Mouse (Mus musculus) heart, embryonic 12.5 days (tissue): ENCODE results near the gene Sel1l3. TPM values are rescaled to one million over a fixed set of nuclear protein-coding genes. Genes with fewer than 3 reads are reported as not detected.

Experiments used
- ATAC-seq: fragments of 200-750 bp; cut with Nextera tagmentation; 2 replicates; pipeline ENCODE4 v1.8.0; 2017; ENCODE audit warnings: moderate TSS enrichment, moderate library complexity; ENCODE audit not compliant: insufficient number of reproducible peaks, low FRiP score
- H3K27ac ChIP-seq: fragments of 300-500 bp; sonication (generic); 2 replicates; pipeline ENCODE4 v1.5.1; 2016; ENCODE audit warnings: mild to moderate bottlenecking, moderate library complexity; ENCODE audit not compliant: poor library complexity, severe bottlenecking
- H3K27me3 ChIP-seq: fragments of 300-500 bp; sonication (generic); replicated peaks from 2 replicates; pipeline ENCODE4 v1.6.1; 2016; ENCODE audit warnings: mild to moderate bottlenecking, moderate library complexity
- H3K36me3 ChIP-seq: fragments of 300-500 bp; sonication (generic); 2 replicates; pipeline ENCODE4 v1.6.1; 2016; ENCODE audit warnings: mild to moderate bottlenecking, moderate library complexity
- H3K4me1 ChIP-seq: fragments of 300-500 bp; sonication (generic); replicated peaks from 2 replicates; pipeline ENCODE4 v1.6.1; 2016; ENCODE audit warnings: mild to moderate bottlenecking
- H3K4me2 ChIP-seq: fragments of 300-500 bp; sonication (generic); 2 replicates; pipeline ENCODE4 v1.6.1; 2016; ENCODE audit warnings: mild to moderate bottlenecking, moderate library complexity
- H3K4me3 ChIP-seq: fragments of 300-500 bp; sonication (generic); 2 replicates; pipeline ENCODE4 v1.5.1; 2016; ENCODE audit warnings: mild to moderate bottlenecking
- H3K9ac ChIP-seq: fragments of 300-500 bp; sonication (generic); 2 replicates; pipeline ENCODE4 v1.6.1; 2016; ENCODE audit warnings: mild to moderate bottlenecking, moderate library complexity
- H3K9me3 ChIP-seq: fragments of 300-500 bp; sonication (generic); replicated peaks from 2 replicates; pipeline ENCODE4 v1.6.1; 2016; ENCODE audit warnings: mild to moderate bottlenecking, moderate library complexity
- WGBS: fragments of 180-500 bp; shearing (Covaris S2); methylation state at CpG from one replicate; pipeline ENCODE4 v1.1.7; 2016; 5-methylcytosine and 5-hydroxymethylcytosine counted together
- polyA plus RNA-seq: library from polyadenylated mRNA; unstranded; fragments of >200 nt; fragmentation: Nextera tagmentation; extraction: Ambion mirVana; gene quantifications from 2 replicates; pipeline ENCODE4 v1.2.1, GENCODE M21; 2016

The Sel1l3 gene
- polyA plus RNA-seq, 1 experiment from 2014 or later: 1.4 TPM

DNA sequence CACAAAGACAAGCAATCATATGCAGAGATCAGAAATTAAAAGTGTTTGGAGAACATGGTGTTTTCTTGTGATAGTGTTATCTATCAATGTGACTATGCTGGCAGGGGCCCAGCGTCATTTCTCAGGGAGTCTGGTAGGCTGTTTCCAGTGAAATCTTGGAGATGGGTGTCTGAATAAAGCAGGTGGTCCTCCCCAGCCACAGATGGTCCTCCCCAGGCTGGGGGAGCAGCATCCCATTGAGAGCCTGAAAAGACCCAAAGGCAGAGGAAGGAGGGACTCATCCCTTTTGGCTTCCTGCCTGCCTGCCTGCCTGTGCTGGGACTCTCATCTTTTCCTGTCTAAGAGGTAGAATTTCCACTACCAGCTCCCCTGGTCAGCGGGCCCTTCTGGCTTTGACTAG lies 59.2 kb downstream of the Sel1l3 start:
- H3K4me2 ChIP-seq: no peak overlapping the region
- H3K4me3 ChIP-seq: no peak overlapping the region
- H3K9me3 ChIP-seq: no peaks in the 10 kb centered on the region
- no peaks in the 10 kb centered on the region; the same call in 1 of the 2 replicates for H3K27me3 ChIP-seq
- no peak for ATAC-seq
- H3K27ac ChIP-seq: no peak overlapping the region
- H3K4me1 ChIP-seq: peaks cover 20% of the 10 kb centered on the region
- 30% methylated on average over 2 of the region's 2 CpGs for WGBS
- H3K9ac ChIP-seq: no peak overlapping the region
- H3K36me3 ChIP-seq: no peaks in the 10 kb centered on the region

DNA sequence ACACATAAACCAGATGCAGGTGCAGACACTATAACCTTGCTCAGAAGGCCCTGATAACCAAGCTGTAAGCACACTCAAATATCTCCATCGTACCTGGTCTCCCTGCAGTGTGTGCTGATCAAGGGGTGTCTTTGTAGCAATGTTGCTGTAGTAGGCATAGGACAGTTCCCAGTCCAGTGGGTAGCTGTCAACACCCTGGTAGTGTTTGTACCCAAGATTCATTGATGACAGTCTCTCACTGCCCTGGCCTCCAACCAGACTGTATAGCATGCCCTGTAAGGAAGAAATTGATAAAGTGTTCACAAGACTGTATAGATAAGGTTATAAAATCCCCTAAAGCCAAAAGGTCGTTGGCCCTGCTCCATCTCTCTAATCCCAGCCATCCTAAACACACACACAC lies 59.6 kb downstream of the Sel1l3 start:
- WGBS: 16% methylated on average over 2 of the region's 2 CpGs
- Histone ChIP-seq H3K4me1 (peaks cover 20% of the 10 kb centered on the region), H3K4me2 (no peak overlapping the region), H3K27me3 (no peaks in the 10 kb centered on the region; the same call in 1 of the 2 replicates), H3K4me3 (no peak overlapping the region), H3K27ac (no peak overlapping the region), H3K9ac (no peak overlapping the region), H3K36me3 (no peaks in the 10 kb centered on the region), H3K9me3 (no peaks in the 10 kb centered on the region)
- peak; percentile 61; the same call in 1 of the 2 replicates for ATAC-seq

DNA sequence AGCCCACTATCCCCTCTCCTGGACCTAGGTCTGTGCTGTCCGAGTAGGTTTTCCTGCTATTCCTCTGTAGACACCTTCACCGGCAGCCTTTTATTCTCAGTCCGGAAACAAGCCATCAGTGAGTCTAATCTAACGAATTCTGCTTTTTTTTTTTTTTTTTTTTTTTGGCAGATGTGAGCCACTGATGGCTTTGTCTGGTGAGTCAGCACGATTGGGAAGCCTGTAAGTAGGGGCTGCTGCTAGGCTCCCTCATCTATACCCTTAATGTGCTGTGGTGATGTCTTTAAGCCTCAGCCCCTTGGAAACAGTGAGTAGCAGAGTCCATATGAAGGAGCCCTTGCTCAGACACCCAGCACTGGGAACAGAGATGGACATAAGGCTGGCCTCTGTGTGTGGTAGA lies 60.6 kb downstream of the Sel1l3 start:
- Histone ChIP-seq H3K4me1 (peaks cover 29% of the 10 kb centered on the region), H3K27ac (no peak overlapping the region), H3K27me3 (no peaks in the 10 kb centered on the region; the same call in 1 of the 2 replicates), H3K4me3 (no peak overlapping the region), H3K36me3 (no peaks in the 10 kb centered on the region), H3K4me2 (no peak overlapping the region), H3K9ac (no peak overlapping the region), H3K9me3 (no peaks in the 10 kb centered on the region)
- 72% methylated on average over 5 of the region's 5 CpGs for WGBS
- ATAC-seq: no peak

DNA sequence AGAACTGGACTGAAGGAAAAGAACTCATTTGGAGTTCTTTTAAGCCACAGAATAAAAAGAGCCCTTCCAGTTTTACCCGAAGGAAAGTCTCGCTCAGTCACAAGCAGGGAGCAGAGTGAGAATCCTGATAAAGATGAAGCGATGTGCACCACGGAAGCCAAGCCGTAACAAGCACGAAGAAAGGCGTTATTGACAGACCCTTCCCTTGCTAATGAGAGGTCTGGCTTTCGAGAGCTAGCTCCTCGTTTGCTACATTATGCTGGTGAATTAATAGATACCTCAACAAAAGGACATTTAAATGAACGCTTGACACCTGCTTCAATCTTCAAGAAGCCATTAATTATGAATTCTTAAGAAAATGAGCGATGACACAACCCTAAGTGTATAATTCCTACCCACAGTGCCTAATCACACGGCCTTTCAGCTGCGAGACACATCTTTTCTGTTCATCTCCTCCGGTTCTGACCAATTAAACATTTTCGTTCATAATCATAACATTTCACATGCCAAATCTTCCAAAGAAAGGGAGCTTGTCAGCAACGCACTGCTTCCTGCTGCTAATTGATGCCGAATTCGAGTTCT lies 62.3 kb downstream of the Sel1l3 start:
- H3K9me3 ChIP-seq: no peaks in the 10 kb centered on the region
- no peak for ATAC-seq
- H3K9ac ChIP-seq: no peak overlapping the region
- H3K36me3 ChIP-seq: no peaks in the 10 kb centered on the region
- WGBS: 67% methylated on average over 18 of the region's 18 CpGs
- no peak overlapping the region for H3K4me2 ChIP-seq
- H3K4me1 ChIP-seq: peaks cover 39% of the 10 kb centered on the region
- H3K27ac ChIP-seq: no peak overlapping the region
- H3K27me3 ChIP-seq: no peaks in the 10 kb centered on the region; the same call in 1 of the 2 replicates
- no peak overlapping the region for H3K4me3 ChIP-seq

DNA sequence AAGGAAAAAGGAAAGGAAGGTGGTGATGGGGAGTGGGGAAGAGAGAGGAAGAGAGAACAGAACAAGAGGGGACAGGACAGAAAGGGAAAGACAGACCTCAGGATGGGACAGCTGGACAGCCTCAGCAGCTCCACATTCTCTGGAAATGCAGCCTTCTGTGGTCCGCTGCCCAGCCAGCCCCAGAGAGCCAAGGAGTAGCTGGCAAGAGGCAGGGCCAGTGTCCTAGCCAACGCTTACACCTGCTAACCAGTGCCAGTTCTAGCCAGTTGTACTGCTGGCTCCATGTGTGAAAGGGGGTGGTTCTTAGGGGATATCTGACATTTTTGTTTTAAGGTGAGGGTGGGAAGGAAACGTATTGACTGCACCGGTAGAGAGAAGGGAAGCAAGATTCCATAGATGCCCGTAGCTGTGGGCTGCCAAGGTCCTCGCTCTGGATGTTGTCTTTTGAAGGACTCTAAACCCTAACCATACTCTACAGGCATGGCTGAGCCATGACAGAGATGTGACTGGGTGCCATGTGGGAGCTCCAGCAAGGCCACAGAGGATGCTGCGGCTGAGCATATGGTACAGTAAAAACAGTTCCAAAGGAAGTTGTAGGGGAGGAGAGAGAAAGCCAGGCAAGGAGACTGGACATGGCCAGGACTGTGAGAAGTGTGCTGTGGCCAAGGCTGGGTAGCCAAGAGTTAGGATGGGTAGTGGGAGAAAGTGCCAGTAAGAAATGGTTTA lies 64.6 kb downstream of the Sel1l3 start:
- H3K36me3 ChIP-seq: peaks cover 3% of the 10 kb centered on the region; the same call in 1 of the 2 replicates
- ATAC-seq: no peak
- H3K9ac ChIP-seq: no peak overlapping the region
- no peaks in the 10 kb centered on the region for H3K27me3 ChIP-seq
- H3K9me3 ChIP-seq: peaks cover 4% of the 10 kb centered on the region; the same call in 1 of the 2 replicates
- no peak overlapping the region for H3K4me3 ChIP-seq
- H3K4me1 ChIP-seq: peaks cover 36% of the 10 kb centered on the region
- 77% methylated on average over 7 of the region's 7 CpGs for WGBS
- H3K4me2 ChIP-seq: no peak overlapping the region
- H3K27ac ChIP-seq: no peak overlapping the region

DNA sequence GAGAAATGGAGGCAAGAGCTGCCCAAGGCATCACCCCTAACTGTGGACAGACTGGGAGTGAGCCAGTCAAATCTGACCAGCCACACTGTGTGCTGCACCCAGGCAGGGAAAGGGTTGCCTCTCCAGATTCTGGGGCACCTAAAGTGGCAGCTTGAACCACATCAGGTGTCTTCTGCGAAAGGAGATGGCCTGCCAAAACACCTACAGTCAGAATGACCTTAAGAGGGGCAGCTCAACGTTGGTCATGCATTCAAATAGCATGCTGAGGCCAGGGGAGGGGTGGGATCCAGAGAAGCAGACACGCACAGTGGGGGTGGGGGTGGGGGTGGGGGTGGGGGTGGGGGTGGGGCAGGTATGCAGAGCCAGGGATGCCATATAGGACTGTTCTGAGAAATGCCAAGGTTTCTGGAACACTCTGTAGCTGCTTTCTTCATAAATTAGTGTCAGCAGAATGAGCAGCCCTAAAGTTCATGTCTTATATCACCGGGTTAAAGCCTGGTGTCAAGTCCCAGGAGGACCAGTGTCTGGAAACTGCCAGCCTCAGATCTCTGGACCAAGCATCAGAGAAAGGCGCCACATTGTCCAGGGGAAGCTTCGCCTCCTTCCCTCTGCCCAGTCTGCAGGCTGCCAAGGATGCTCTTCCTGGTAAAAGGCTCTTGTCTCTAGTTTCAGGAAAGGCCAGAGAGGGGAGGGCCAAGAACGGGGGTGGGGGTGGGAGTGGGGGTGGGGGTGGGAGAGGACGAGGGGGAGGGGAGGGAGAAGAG lies 65.4 kb downstream of the Sel1l3 start:
- H3K9ac ChIP-seq: no peak overlapping the region
- H3K27me3 ChIP-seq: no peaks in the 10 kb centered on the region
- peaks cover 3% of the 10 kb centered on the region; the same call in 1 of the 2 replicates for H3K36me3 ChIP-seq
- H3K27ac ChIP-seq: no peak overlapping the region
- WGBS: 46% methylated on average over 8 of the region's 8 CpGs
- H3K4me2 ChIP-seq: no peak overlapping the region
- no peak for ATAC-seq
- peaks cover 28% of the 10 kb centered on the region for H3K4me1 ChIP-seq
- no peak overlapping the region for H3K4me3 ChIP-seq
- H3K9me3 ChIP-seq: peaks cover 4% of the 10 kb centered on the region; the same call in 1 of the 2 replicates

DNA sequence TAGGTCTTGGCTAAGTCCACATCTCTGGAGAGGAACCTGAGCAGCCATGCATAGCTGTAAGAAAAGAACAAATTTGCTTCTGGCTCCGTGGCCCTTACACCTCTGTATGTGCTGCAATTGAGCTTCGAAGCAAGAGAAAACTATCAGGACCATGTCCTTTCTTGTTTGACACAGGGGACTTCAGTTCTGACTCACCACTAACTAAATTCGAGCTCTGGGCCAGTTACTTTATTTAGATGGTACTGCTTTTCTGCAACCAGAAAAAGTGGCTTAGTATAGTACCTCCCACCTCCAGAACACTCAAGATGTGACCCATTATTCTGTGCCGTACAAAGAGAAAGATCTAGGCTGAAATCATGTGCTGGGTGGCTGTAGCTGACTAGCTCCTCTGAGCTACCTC lies 66.3 kb downstream of the Sel1l3 start:
- Histone ChIP-seq H3K27me3 (no peaks in the 10 kb centered on the region), H3K4me2 (no peak overlapping the region), H3K36me3 (peaks cover 3% of the 10 kb centered on the region; the same call in 1 of the 2 replicates), H3K4me1 (peaks cover 27% of the 10 kb centered on the region), H3K4me3 (no peak overlapping the region), H3K9me3 (peaks cover 4% of the 10 kb centered on the region; the same call in 1 of the 2 replicates), H3K9ac (no peak overlapping the region), H3K27ac (no peak overlapping the region)
- 78% methylated on average over 4 of the region's 4 CpGs for WGBS
- no peak for ATAC-seq

DNA sequence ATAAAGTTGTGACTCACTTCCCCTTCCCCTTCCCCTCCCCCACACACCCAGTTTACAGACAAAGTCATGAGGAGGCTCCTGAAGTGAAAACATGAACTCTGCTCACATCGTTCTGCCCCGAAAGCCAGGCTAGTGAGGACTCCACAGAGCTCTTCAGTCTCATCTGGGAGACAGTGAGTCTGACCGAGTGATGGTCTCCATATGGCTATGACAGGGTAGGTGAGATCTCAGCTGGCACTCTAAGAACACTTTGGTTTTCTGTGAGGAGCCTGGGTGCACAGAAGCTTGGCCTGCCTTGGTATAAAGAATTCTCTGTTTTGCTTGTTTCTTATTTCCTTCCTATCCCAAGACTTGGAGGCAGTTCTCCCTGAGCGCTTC lies 67.1 kb downstream of the Sel1l3 start:
- H3K4me1 ChIP-seq: peaks cover 27% of the 10 kb centered on the region
- H3K27me3 ChIP-seq: no peaks in the 10 kb centered on the region
- ATAC-seq: no peak
- no peak overlapping the region for H3K4me3 ChIP-seq
- no peak overlapping the region for H3K9ac ChIP-seq
- peaks cover 4% of the 10 kb centered on the region; the same call in 1 of the 2 replicates for H3K9me3 ChIP-seq
- peaks cover 3% of the 10 kb centered on the region; the same call in 1 of the 2 replicates for H3K36me3 ChIP-seq
- H3K27ac ChIP-seq: no peak overlapping the region
- WGBS: 52% methylated on average over 4 of the region's 4 CpGs
- no peak overlapping the region for H3K4me2 ChIP-seq

DNA sequence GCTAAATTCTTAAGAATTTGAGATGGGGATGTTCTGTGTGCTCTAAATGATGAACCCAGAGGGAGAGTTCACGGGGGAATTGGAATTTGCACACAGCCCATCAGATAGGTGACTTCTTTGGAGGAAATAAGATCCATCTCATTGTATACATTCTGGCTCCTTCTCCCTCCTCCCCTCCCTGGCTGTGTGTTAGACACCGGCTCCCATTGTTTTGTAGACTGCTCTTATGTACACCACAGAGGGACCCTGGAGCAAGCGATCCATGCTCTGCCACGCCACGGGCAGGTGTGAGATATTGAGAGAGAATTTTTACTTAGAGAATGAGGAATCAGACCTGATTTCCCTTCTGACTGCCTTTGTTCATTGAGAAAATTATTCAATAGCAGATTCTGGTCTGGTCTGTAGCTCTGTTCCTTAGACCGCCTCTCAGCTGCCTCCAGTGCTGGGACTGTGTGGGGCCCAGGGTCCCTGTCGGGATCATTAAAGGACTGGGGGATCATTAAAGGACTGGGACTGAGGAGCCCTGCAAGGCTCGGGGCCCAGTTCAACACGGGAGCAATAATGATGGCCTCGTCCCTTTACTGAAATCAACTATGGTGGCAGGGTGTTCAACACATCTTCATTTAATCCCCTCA lies 67.6 kb downstream of the Sel1l3 start:
- Histone ChIP-seq H3K4me2 (no peak overlapping the region), H3K9me3 (peaks cover 4% of the 10 kb centered on the region; the same call in 1 of the 2 replicates), H3K36me3 (peaks cover 3% of the 10 kb centered on the region; the same call in 1 of the 2 replicates), H3K27ac (no peak overlapping the region), H3K27me3 (no peaks in the 10 kb centered on the region), H3K9ac (no peak overlapping the region), H3K4me3 (no peak overlapping the region), H3K4me1 (peaks cover 27% of the 10 kb centered on the region)
- WGBS: 73% methylated on average over 10 of the region's 10 CpGs
- ATAC-seq: no peak

DNA sequence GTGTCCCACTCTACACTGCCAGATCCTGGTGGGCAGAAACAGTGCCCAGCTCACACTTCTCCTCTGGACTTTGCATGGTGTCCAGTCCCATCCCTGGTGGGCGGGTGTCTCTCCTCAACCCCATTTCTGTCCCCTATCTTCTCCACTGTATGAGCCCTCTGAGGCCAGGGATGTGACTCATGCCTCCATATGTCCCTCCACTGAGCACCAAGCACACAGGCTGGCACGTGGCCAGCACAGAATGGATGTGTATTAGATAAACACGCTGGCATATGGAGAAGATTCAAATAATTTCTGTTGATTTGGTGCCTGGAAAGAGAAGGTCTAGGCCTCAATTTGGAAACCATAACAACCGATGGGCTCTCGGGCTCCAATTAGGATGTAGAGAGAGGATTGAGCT lies 71.1 kb downstream of the Sel1l3 start:
- WGBS: 76% methylated on average over 5 of the region's 5 CpGs
- peaks cover 41% of the 10 kb centered on the region for H3K4me1 ChIP-seq

More for the DNA sequence above, 71.1 kb downstream of the Sel1l3 start:
- Histone ChIP-seq H3K9me3 (peaks cover 4% of the 10 kb centered on the region; the same call in 1 of the 2 replicates), H3K9ac (no peak overlapping the region), H3K27me3 (no peaks in the 10 kb centered on the region), H3K36me3 (peaks cover 3% of the 10 kb centered on the region; the same call in 1 of the 2 replicates), H3K4me3 (no peak overlapping the region), H3K4me2 (no peak overlapping the region), H3K27ac (no peak overlapping the region)
- ATAC-seq: no peak
